Mouse (Mus musculus) cortical plate, adult 2 months (tissue): ENCODE results near the gene Tjap1.

ENCODE experiments used
- CTCF ChIP-seq: fragments of 200-500 bp; IDR thresholded peaks from 2 replicates; pipeline ENCODE4 v1.5.1; 2011; ENCODE audit warnings: mild to moderate bottlenecking, control low read depth, low read length; ENCODE audit not compliant: insufficient read depth; ENCODE audit errors: extremely low read depth
- POLR2A ChIP-seq: fragments of 200-500 bp; IDR thresholded peaks from 2 replicates; pipeline ENCODE4 v1.6.1; 2011; ENCODE audit warnings: mild to moderate bottlenecking, low read length, control low read depth; ENCODE audit not compliant: insufficient read depth; ENCODE audit errors: extremely low read depth

DNA sequence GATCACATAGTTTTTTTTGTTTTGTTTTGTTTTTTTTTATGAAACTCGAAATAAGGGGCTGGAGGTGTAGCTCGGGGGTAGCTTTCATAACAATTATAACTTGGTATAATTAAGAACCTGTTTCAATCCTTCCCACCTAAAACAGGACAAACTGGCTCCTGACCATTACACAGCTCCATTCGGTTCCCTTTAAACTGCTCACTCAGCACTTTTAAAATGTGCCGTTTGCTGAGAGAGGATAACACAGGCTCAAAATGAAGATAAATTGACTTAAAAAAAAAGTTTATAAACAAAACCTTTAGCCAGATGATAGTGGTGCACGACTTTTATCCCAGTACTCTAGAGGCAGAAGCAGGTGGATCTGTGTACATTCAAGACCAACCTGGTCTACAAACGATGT, 2.6 kb upstream of the Tjap1 start:
- TF ChIP-seq CTCF = no peak
- TF ChIP-seq POLR2A = no peak
